Mouse (Mus musculus) ES-E14 (cell line): ENCODE measurements around the gene Ltb.

Experiments
- HCFC1 ChIP-seq: IDR thresholded peaks from 2 replicates; pipeline ENCODE4 v1.6.1; 2012; ENCODE audit warnings: low read length, inconsistent platforms, borderline replicate concordance; ENCODE audit not compliant: insufficient read depth
- MAFK ChIP-seq: IDR thresholded peaks from 2 replicates; pipeline ENCODE4 v1.6.1; 2014; ENCODE audit warnings: mild to moderate bottlenecking, low read depth, low read length, inconsistent platforms; ENCODE audit not compliant: insufficient read depth
- ZC3H11A ChIP-seq: IDR thresholded peaks from 2 replicates; pipeline ENCODE4 v1.6.1; 2012; ENCODE audit warnings: low read depth, mild to moderate bottlenecking, inconsistent platforms, low read length, borderline replicate concordance
- ZNF384 ChIP-seq: IDR thresholded peaks from 2 replicates; pipeline ENCODE4 v1.6.1; 2012; ENCODE audit warnings: low read depth, low read length, inconsistent platforms

DNA sequence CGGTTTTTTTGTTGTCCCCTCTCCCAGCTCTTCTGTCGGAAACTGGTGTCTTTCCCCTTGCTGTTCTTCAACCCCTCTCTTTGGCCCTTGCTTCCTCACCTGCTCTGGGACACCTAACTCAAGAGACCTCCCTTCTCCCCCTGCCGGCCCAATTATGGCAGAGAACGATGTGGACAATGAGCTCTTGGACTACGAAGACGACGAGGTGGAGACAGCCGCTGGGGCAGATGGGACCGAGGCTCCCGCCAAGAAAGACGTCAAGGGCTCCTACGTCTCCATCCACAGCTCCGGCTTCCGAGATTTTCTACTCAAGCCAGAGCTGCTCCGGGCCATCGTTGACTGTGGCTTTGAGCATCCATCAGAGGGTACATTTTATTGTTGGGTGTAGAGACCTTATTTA lies 48.8 kb downstream of the Ltb start:
- TF ChIP-seq MAFK, result no peak
- no peak for TF ChIP-seq HCFC1
- no peak for TF ChIP-seq ZNF384
- no peak for TF ChIP-seq ZC3H11A
